Mouse (Mus musculus) CD4-positive helper T cell, adult 2 months (primary cell): ENCODE data around the gene Ammecr1.

Source experiments
- DNase-seq: peaks from one replicate; pipeline ENCODE4 v3.0.0-alpha.2; 2012; ENCODE audit warnings: low read depth, missing footprints, low spot score

Gene Ammecr1

GRCm38 (mm10) chrX:142916719-142917118 lies 49.8 kb downstream of the Ammecr1 start:
- DNase-seq, result no peak

GRCm38 (mm10) chrX:142914208-142914607 lies 52.3 kb downstream of the Ammecr1 start:
- no peak for DNase-seq

GRCm38 (mm10) chrX:142903854-142904253 lies 62.7 kb downstream of the Ammecr1 start:
- DNase-seq, result no peak

- DNase-seq, result no peak
These were observed 63.9 kb downstream of the Ammecr1 start for GRCm38 (mm10) chrX:142902599-142902998.

GRCm38 (mm10) chrX:142901915-142902314 lies 64.6 kb downstream of the Ammecr1 start:
- DNase-seq, result peak; percentile 5

- no peak for DNase-seq
These were observed 68.1 kb downstream of the Ammecr1 start for GRCm38 (mm10) chrX:142898295-142898887.

- no peak for DNase-seq
These were observed 69.0 kb downstream of the Ammecr1 start for GRCm38 (mm10) chrX:142897477-142898000.

GRCm38 (mm10) chrX:142895316-142895715 lies 71.2 kb downstream of the Ammecr1 start:
- no peak for DNase-seq

- no peak for DNase-seq
These were observed 80.6 kb downstream of the Ammecr1 start for GRCm38 (mm10) chrX:142885962-142886361.

- DNase-seq, result peak; percentile 30
These were observed 82.9 kb downstream of the Ammecr1 start for GRCm38 (mm10) chrX:142883593-142883992.

- no peak for DNase-seq
These were observed 84.3 kb downstream of the Ammecr1 start for GRCm38 (mm10) chrX:142882255-142882654.

- DNase-seq, result no peak
These were observed 96.7 kb downstream of the Ammecr1 start for GRCm38 (mm10) chrX:142869844-142870243.

- no peak for DNase-seq
These were observed 118.5 kb downstream of the Ammecr1 start for GRCm38 (mm10) chrX:142848032-142848431.

GRCm38 (mm10) chrX:142846266-142846665 lies 120.3 kb downstream of the Ammecr1 start:
- no peak for DNase-seq

- no peak for DNase-seq
These were observed 124.6 kb downstream of the Ammecr1 start for GRCm38 (mm10) chrX:142841916-142842315.

GRCm38 (mm10) chrX:142839411-142839810 lies 127.1 kb downstream of the Ammecr1 start:
- no peak for DNase-seq

GRCm38 (mm10) chrX:142838841-142839240 lies 127.7 kb downstream of the Ammecr1 start:
- DNase-seq, result no peak

- no peak for DNase-seq
These were observed 129.2 kb downstream of the Ammecr1 start for GRCm38 (mm10) chrX:142837316-142837715.

GRCm38 (mm10) chrX:142836399-142836798 lies 130.1 kb downstream of the Ammecr1 start:
- no peak for DNase-seq

GRCm38 (mm10) chrX:142834807-142835206 lies 131.7 kb downstream of the Ammecr1 start:
- no peak for DNase-seq

- no peak for DNase-seq
These were observed 133.2 kb downstream of the Ammecr1 start for GRCm38 (mm10) chrX:142833164-142833796.

GRCm38 (mm10) chrX:142832221-142832620 lies 134.3 kb downstream of the Ammecr1 start:
- no peak for DNase-seq

- DNase-seq, result no peak
These were observed 136.0 kb downstream of the Ammecr1 start for GRCm38 (mm10) chrX:142830572-142830971.
